Mouse (Mus musculus) v-Abl transformed pro-B cells (cell line): Measurements from ENCODE around the gene Ntn1.

Experiments used
- in situ Hi-C, 2 experiments: fragments of 400-800 bp; cut with MboI; formaldehyde crosslinking; loops; one replicate each; pipeline ENCODE4 v1.15.1; 2025; ENCODE audit not compliant: unreplicated experiment in 2 of 2

The Ntn1 gene

DNA sequence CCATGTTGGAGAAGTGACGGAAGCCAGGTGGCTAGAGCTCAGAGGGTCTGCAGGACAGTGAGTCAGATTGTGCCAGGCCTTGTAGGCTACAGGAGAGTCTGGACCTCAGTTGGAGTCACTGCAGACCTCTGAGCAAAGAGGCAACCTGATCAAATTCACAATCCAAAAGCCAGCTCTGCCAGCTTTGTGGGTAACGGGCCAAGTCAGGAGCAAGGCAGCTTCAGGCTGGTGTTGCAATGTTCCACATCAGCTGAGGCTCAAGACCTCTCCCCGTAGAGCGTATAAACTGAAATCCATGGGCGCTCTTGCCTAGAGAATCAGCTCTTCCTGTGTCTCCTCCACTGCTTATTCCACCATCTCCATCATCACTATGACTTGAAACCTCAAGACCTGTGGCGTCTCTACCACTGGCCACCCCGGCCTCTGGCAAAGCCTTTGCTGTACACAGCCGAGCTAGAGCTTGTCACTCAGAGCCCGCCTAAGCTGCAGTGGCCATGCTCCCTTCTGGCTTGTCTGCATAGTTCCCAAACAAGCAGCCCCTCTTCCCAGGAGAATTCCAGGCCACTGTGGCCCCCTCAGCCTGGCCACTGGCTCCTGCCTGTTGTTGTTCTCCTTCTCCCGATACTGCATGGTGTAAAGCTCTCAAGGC, 198.7 kb downstream of the Ntn1 start:
- in situ Hi-C loops: loop anchor here in 1 of 2 experiments (5.0 kb wide), 1 partner anchor 190 kb away; no protein-coding TSS in a partner anchor

DNA sequence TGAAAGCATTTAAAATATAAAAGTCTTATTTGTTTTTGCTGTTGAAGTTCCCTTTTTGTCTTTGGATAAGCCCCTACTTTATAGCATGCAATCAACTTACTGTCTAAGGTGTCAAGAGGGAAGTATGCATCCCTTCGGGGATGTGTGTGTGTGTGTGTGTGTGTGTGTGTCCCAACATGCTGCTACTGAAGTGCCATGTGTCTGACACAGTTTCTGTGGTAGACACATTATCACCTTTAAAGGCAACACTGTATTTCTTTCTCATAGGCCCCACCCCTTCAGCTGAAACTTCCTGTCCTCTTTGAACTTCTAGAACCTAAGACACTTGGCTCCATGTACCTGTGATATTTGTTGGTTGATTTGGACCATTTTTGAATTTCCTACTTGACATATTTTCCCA, 199.6 kb downstream of the Ntn1 start:
- in situ Hi-C loops: loop anchor here in 1 of 2 experiments (5.0 kb wide), 1 partner anchor 189 kb away; no protein-coding TSS in a partner anchor

DNA sequence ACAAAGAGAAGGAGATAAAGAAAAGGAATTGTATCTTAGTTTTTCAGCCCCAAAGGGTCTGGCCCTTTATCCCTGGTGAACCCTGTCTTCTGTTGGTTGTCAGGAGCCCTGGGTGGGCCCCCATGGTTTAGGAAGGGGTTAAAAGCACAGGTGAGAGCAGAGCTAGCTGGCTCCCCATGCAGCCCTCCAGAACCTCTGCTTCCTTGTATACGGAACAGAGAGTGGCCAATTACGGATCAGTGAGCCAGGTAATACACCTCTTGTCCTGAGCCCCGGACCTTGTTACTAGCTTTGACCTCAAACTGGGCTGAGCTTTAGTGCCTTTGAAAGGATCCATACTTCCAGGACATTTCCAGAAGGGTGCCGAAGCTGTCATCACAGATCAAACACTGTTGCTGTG, 200.1 kb downstream of the Ntn1 start:
- in situ Hi-C loops: loop anchor here in 1 of 2 experiments (5.0 kb wide), 1 partner anchor 188 kb away; no protein-coding TSS in a partner anchor

DNA sequence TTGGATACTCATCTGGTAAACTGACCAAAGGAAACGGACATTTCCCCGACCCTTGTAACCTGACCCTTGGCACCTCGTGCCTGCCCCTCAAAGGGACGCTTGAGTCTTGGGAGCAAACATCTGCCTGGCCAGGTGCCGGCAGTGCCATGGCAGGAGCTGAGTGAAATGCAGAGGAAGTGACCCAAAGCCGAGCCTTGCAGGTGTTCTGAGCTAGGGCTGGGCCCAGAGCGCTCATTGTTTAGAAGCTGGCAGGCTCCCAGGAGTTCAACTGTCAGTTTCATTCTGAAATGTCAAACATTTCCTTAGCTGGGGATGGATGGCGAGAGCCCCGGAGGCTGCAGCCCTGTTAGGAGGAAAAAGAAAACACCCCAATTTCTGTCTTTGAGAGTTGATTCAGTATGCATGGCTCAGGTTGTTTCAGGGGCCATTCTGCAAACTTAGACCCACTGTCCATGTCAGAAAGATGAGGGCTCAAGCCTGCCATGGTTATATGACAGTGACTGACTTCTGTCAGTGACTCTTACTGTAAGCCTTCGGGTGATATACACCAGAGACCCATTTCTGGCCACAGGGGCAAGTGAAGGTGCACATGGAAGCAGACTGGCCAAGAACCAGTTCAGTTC, 200.7 kb downstream of the Ntn1 start:
- in situ Hi-C loops: loop anchor here in 1 of 2 experiments (5.0 kb wide), 1 partner anchor 188 kb away; no protein-coding TSS in a partner anchor

DNA sequence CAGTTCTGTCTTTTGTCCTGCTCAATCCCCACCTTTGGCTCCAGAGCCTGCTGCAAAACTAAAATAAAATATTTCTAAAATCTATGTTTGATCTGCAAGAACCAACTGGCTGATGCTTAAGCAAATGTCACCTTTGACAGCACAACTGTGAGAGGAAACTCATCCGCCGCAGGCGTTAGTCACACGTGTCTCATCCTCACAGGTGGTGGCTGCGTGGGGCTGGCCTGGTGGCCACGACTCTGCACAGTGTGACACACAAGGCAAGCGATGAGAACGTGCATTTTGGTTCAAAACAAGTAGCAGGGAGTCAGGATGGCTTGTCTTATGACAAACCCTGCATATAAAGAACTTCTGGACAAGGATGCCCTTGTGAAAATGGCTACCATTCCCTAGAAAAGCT, 201.5 kb downstream of the Ntn1 start:
- in situ Hi-C loops: no loop called here

DNA sequence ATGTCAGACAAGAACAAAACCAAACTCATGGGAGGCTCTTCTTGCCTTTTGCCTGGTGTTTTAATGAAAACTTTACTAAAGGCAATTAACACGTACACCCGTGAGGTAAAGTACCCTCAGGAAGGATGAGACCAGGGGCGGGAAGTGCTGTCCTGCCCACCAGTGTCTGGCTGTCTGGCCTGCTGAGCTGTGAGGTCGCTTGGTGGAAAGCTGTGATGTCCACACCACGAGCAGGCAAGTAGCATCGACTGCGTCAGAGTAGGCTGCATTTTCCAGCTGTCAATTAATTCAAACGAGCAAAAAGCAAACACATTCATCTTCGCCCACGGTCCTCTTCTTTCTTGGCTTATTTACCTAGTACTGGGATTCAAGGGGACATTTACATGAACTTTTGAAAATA, 201.9 kb downstream of the Ntn1 start:
- in situ Hi-C loops: no loop called here

DNA sequence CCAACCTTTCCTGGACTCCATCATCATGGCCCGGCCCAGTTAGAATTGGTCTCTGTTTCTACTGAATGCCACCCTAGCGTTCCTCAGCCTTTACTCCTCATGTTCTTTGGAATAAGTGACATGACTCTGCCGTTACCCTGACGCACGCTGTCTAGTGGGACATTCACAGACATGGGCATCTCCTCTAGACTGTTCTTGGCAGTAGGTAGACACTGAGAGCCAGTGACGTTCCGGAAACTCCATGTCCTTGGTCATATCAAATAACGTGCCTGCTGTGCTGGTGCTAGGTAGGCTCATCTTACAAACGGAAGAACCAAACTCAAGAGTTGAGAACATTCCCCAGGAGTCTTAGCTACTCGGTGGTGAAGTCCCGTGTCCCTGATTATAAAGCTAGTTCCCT, 203.2 kb downstream of the Ntn1 start:
- in situ Hi-C loops: no loop called here

DNA sequence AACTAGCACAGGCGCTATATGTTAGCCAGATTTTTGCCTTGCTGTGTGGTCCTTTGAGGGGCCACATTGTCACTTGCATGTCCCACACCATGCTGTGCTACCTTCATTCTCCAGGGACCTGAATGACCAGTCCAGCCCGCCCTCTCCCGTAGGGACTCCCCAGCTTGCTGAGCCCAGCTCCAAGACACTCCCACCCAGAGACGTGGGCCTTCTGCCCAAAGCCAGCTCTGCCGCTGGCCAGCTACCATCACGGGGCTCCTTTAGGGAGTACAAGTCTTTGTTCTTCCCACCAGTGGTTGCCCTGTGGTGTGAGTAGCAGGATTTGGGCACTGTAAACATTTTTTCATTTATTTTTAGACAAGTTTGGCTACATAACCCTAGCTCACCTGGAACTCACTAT, 204.1 kb downstream of the Ntn1 start:
- in situ Hi-C loops: no loop called here

DNA sequence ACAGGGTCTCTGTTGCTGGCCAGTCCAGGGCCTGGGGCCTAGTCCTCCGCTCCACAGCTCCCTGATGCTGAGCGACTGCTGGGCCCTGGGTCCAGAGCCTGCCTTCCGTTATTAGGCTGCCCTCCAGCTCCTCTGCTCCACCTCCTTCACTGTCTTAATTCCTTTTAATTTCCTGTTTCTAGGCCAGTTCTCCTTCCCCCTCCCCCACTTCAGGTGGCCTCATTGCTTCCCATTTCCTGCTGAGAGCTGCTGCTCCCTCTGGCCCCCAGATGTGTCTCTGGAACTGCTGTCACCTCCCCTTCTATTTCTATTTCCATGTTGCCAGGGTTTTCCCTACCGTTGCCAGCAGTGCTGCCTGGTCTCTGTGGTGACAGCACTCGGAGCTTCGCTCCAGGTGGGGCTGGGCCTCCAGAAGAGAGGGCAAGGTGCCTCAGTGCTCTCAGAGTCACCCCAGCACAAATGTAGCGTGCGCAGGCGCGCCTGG, 204.9 kb downstream of the Ntn1 start:
- in situ Hi-C loops: no loop called here

DNA sequence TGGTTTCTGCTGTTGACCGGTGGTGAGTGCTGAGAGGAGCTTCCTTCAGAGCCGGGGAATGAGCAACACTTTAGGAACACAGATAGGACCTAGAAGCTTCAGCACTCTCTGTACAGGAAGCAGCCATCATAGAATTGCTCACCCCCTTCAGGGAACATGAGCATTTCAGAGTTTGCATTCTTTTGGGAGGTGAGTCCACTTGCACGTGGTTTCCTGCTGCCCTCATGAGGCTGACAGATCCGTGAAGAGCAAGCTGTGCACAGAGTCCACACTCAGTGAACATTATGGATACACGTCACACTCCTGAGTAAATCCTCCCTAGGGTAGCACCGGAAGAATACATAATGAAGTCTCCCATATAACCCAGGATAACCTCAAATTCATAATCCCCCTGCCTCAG, 205.5 kb downstream of the Ntn1 start:
- in situ Hi-C loops: no loop called here

DNA sequence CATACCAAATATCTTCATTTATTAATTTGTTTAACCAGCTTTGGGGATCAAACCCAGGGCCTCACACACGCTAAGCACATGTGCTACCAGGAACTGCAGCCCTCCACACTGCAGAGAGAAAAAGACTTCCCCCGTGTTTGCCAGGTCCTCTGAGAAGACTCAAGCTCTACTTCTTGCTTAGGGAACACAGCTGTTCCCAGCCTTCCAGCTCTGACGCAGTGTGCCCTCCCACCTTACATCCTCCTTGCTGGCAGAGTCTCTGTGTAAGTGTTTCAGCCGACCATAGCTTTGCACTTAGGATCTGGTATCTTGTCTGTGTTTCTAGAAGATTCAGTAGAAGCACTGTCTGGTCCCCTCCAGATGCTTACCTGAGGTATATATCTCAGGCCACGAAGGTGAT, 209.8 kb downstream of the Ntn1 start:
- in situ Hi-C loops: no loop called here

DNA sequence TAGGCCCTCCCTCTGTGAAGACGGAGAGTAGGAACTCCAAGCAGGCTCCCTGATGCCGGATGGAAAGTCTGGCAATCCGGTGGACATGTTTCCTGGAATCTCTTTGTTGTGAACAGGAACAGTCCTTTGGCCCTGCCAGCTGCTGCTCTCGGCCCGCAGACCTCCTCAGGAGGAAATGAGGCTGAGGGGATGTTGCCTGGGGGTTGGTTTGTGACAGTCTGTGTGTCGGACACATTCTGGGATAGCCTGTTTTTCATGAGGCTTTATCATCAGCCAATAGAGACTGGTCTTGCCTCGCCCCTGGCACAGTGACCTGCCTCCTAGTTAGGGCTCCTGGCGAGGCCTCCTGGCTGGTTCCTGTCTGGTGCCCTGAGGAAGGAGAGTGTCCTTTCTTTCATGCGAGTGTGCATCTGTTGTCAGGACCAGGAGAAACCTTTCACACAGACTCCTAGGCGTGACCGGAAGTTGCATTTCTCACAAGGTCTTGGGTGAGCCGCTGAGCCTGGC, 211.9 kb downstream of the Ntn1 start:
- in situ Hi-C loops: no loop called here

DNA sequence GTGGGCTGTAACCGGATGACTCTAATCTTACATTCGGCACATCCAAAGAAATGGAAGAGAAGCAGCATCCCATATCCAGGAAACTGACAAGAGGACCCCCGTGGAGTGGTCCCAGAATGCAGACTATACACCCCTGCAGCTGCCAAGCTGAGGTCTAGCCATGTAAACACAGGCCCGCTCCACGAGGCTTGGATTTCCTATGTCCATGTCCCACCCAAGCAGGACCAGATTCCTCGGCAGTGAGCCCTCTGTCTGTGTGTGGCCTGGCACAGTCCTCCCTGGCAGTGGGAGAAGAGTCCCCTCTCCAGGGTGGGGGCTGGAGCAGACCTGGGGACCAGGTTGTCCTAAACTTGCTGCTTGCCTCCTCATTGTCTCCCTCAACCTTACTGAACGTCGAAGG, 213.4 kb downstream of the Ntn1 start:
- in situ Hi-C loops: no loop called here

DNA sequence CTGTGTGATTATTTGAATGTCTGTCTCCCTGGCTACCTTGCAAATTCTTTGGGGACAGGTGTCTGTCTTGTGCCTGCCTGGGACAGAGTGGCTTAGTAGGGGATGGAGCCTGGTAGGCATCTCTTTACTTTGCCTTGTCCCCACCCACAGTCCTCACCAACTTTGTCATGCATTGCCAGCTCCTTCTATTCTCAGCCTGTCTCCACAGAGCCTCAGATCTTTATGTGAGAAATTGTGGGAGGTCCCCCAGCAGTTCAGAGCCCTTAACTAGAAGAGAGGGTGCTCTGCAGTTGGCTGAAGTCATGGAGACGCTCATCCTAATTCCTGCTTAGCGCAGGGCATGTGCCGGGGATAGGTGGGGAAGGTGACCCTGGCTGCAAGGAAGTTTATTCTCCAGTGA, 215.0 kb downstream of the Ntn1 start:
- in situ Hi-C loops: no loop called here

DNA sequence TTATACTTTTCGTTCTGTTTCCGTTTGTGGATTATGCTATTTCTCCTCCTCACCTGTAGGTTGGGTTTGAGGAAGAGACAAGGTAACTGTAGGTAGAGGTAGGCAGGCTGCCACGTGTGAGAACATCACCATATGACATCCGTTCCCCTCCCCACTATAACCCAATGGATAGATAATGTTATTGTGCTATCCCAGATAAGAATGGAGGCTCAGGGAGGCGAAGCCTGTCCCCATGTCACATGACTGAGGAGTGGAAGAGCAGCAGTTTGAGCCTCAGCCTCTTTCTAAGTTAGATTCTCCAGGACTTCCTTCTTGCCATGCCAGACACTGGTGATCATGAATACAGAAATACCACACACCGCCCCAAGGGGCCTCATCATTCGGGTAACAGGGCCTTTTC, 223.2 kb downstream of the Ntn1 start:
- in situ Hi-C loops: no loop called here

DNA sequence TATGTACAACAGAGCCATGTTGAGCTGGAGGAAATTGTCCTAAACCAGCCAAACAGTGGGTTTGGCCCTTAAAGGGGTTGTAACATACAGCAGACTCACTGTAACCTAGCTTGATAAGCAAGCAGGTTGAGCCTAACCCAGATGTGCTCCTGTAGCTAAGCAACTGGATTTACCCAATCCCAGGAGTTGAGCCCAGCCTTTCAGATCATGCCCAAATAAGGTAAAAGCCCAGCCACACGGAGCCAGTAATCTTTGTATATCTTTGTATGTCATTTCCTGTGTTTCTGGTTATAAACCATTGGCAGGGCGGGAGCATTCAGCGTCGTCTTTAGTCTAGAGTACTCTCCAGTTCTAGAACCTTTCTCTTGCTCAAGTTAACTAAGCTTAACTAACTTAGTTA, 224.1 kb downstream of the Ntn1 start:
- in situ Hi-C loops: no loop called here

DNA sequence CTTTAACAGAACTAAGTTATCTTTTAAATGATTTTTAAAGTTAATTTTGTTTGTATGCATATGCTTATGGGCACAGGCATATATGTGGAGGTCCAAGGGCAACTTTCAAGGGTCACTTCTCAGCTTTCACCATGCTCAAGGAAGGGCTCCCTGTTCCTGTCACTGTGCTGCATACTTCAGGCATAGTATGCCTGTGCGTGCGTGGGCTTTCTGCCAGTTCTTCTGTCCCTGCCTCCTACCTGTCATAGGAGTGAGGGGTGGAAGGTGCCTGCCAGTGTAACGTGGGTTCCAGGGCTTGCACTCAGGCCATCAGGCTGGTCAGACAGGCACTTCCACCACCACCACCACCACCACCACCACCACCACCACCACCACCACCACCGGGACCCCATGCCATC, 228.0 kb downstream of the Ntn1 start:
- in situ Hi-C loops: no loop called here

DNA sequence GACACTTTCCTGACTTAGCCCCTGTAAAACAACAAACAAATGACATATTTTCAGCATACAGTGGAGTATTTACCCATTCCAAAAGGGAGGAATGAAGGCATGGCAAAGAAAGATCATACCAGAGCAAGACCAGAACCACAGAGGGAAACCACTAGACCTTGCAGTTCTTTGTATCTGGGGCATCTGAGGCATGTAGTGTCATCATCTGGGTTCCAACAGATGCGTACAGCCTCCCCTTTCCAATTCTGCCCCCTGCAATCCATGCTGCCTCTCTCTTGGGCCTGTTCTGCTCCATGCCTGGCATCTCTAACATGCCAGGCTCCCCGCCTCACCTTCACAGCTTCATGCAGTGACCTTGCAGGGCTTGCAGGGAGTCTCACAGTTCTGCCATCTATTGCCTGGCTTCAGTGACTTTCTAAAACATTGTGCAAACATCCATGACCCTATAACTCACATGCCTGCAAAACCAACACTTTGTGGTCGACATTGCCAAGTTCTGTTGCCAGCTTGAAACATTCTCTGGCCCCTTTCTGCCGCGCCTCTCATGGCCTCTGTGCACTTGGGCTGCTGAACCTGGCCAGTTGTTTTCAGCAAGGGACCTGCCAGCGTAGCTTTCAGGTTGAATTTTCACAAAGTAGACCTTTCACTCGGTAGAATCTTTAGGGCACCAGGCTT, 228.5 kb downstream of the Ntn1 start:
- in situ Hi-C loops: no loop called here

DNA sequence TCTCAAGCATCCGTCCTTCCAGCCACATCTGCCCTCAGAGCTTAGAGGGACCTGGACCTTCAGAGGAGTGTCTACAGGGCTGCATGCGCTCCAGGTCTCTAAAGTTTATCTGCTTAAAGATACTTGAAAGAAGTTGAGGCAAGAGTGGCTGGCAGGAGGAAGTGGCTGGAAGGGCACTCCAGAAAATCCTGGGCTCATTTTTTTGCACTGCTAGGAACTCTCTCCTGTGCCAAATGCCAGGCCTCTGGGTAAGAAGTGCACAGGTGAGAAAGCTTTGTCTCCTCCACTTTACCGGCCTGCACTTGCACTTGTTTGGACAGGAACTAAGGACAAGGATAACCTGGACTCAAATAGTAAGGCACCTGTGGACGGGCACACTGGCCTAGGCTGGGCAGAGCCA, 232.2 kb downstream of the Ntn1 start:
- in situ Hi-C loops: no loop called here

DNA sequence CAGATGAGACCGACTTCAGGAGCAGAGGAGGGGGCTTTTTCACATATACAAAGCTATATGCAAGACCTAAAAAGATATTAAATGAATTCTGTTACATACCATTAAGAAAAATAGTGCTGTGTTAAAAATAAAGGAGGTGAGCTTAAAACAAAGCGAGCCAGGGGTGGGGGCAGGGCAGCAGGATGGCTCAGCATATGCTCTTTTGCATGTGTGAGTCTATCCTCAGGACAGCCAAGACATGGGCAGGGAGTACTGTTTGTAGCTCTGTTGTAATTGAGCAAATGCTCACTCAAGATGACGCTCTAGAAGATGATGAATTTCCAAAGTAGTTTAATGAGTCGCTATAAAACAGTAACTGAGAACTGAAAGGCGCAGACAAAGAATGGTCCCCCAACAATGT, 236.2 kb downstream of the Ntn1 start:
- in situ Hi-C loops: no loop called here

DNA sequence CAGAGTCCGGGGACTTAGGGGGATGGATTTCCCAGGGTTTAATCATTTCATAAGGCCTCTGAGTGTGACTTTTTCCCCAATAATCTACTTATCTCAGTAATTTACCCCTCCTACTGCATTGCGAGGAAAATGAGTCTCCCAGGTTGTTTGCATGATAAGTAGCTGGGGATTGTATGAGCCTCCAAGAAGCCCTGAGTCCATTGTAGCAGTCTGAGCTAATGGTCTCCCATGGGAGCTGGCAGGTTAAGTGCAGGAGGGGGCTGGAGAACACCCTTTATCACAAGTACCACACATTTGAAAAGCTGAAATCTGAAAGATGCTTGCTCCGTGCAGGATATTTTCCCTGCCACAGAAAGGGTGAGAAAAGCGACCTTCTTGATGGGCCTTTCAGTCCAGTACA, 240.8 kb downstream of the Ntn1 start:
- in situ Hi-C loops: no loop called here
